Mouse (Mus musculus): ENCODE results near the gene Fam3c. TPM values are rescaled to one million over a fixed set of nuclear protein-coding genes. Genes with fewer than 3 reads are reported as not detected.

The Fam3c gene
- polyA plus RNA-seq, 1 experiment from 2014 or later: 73.7 TPM

- no peak overlapping the region for H3K9ac ChIP-seq (replicated peaks; ENCODE audit: low read length)
Measured at GRCm38 (mm10) chr6:22361941-22362340, 5.9 kb upstream of the Fam3c start.

GRCm38 (mm10) chr6:22359019-22359418 is 3.0 kb upstream of the Fam3c start:
- no peaks in the 10 kb centered on the region for H3K27me3 ChIP-seq (ENCODE audit: control insufficient read depth, insufficient read depth, low read length)
- no peak overlapping the region for H3K27ac ChIP-seq (replicated peaks; ENCODE audit: low read depth, low read length)
- 0 out of 2 replicates have a peak, but pooled peaks cover 8% of the 10 kb centered on the region for H3K4me1 ChIP-seq (ENCODE audit: control insufficient read depth, insufficient read depth, low read length)
- no peak overlapping the region for H3K4me2 ChIP-seq (ENCODE audit: low read length)
- H3K4me3 ChIP-seq (replicated peaks; ENCODE audit: low read depth, low read length): no peak overlapping the region
- H3K36me3 ChIP-seq (ENCODE audit: control insufficient read depth, insufficient read depth, low read length): no peaks in the 10 kb centered on the region
- WGBS: 75% methylated on average over 1 of the region's 1 CpGs
- ATAC-seq (ENCODE audit: low FRiP score, low TSS enrichment) (no peak), DNase-seq (no peak)
- no peak overlapping the region for H3K9ac ChIP-seq (replicated peaks; ENCODE audit: low read length)
- no peaks in the 10 kb centered on the region for H3K9me3 ChIP-seq (ENCODE audit: control insufficient read depth, low read length)

More at GRCm38 (mm10) chr6:22361941-22362340, 5.9 kb upstream of the Fam3c start:
- Histone ChIP-seq H3K4me2 (ENCODE audit: low read length) (no peak overlapping the region), H3K4me3 (replicated peaks; ENCODE audit: low read depth, low read length) (no peak overlapping the region), H3K27ac (replicated peaks; ENCODE audit: low read depth, low read length) (no peak overlapping the region), H3K9me3 (ENCODE audit: control insufficient read depth, low read length) (no peaks in the 10 kb centered on the region), H3K36me3 (ENCODE audit: control insufficient read depth, insufficient read depth, low read length) (no peaks in the 10 kb centered on the region), H3K4me1 (ENCODE audit: control insufficient read depth, insufficient read depth, low read length) (no peaks in the 10 kb centered on the region), H3K27me3 (ENCODE audit: control insufficient read depth, insufficient read depth, low read length) (no peaks in the 10 kb centered on the region)
- WGBS: 77% methylated on average over 3 of the region's 3 CpGs
- DNase-seq (no peak), ATAC-seq (ENCODE audit: low FRiP score, low TSS enrichment) (no peak)

GRCm38 (mm10) chr6:22357351-22357750 is 1.3 kb upstream of the Fam3c start:
- H3K9ac ChIP-seq (replicated peaks; ENCODE audit: low read length): no peak overlapping the region
- no peak overlapping the region for H3K4me3 ChIP-seq (replicated peaks; ENCODE audit: low read depth, low read length)
- ATAC-seq (ENCODE audit: low FRiP score, low TSS enrichment): no peak
- 0 out of 2 replicates have a peak, but pooled peaks cover 8% of the 10 kb centered on the region for H3K4me1 ChIP-seq (ENCODE audit: control insufficient read depth, insufficient read depth, low read length)
- 96% methylated on average over 4 of the region's 4 CpGs for WGBS
- H3K36me3 ChIP-seq (ENCODE audit: control insufficient read depth, insufficient read depth, low read length): no peaks in the 10 kb centered on the region
- no peak overlapping the region for H3K27ac ChIP-seq (replicated peaks; ENCODE audit: low read depth, low read length)
- no peak for DNase-seq
- H3K9me3 ChIP-seq (ENCODE audit: control insufficient read depth, low read length): no peaks in the 10 kb centered on the region
- no peaks in the 10 kb centered on the region for H3K27me3 ChIP-seq (ENCODE audit: control insufficient read depth, insufficient read depth, low read length)
- no peak overlapping the region for H3K4me2 ChIP-seq (ENCODE audit: low read length)

GRCm38 (mm10) chr6:22355396-22356085 is 502 bp downstream of the Fam3c start:
- H3K9me3 ChIP-seq (ENCODE audit: control insufficient read depth, low read length): no peaks in the 10 kb centered on the region
- H3K4me3 ChIP-seq (replicated peaks; ENCODE audit: low read depth, low read length): peak overlapping the region; percentile 69
- 2% methylated on average over 58 of the region's 62 CpGs for WGBS
- H3K27me3 ChIP-seq (ENCODE audit: control insufficient read depth, insufficient read depth, low read length): no peaks in the 10 kb centered on the region
- 0 out of 2 replicates have a peak, but pooled peaks cover 8% of the 10 kb centered on the region for H3K4me1 ChIP-seq (ENCODE audit: control insufficient read depth, insufficient read depth, low read length)
- ATAC-seq (ENCODE audit: low FRiP score, low TSS enrichment) (no peak; the same call in 1 of the 2 replicates), DNase-seq (no peak)
- H3K36me3 ChIP-seq (ENCODE audit: control insufficient read depth, insufficient read depth, low read length): no peaks in the 10 kb centered on the region
- H3K27ac ChIP-seq (replicated peaks; ENCODE audit: low read depth, low read length): peak overlapping the region; percentile 88
- H3K9ac ChIP-seq (replicated peaks; ENCODE audit: low read length): peak overlapping the region; percentile 90
- H3K4me2 ChIP-seq (ENCODE audit: low read length): peak overlapping the region; percentile 62

- Histone ChIP-seq H3K9ac (replicated peaks; ENCODE audit: low read length) (no peak overlapping the region), H3K4me2 (ENCODE audit: low read length) (0 out of 2 replicates have a peak overlapping the region, but pooled peaks have one; percentile 62), H3K27ac (replicated peaks; ENCODE audit: low read depth, low read length) (no peak overlapping the region), H3K9me3 (ENCODE audit: control insufficient read depth, low read length) (no peaks in the 10 kb centered on the region), H3K4me1 (ENCODE audit: control insufficient read depth, insufficient read depth, low read length) (0 out of 2 replicates have a peak, but pooled peaks cover 8% of the 10 kb centered on the region), H3K27me3 (ENCODE audit: control insufficient read depth, insufficient read depth, low read length) (no peaks in the 10 kb centered on the region), H3K36me3 (ENCODE audit: control insufficient read depth, insufficient read depth, low read length) (no peaks in the 10 kb centered on the region), H3K4me3 (replicated peaks; ENCODE audit: low read depth, low read length) (0 out of 2 replicates have a peak overlapping the region, but pooled peaks have one; percentile 69)
- ATAC-seq (ENCODE audit: low FRiP score, low TSS enrichment) (no peak), DNase-seq (no peak)
- WGBS: 84% methylated on average over 7 of the region's 7 CpGs
Measured at GRCm38 (mm10) chr6:22354675-22355074, 1.4 kb downstream of the Fam3c start.

GRCm38 (mm10) chr6:22354031-22354430 is 2.0 kb downstream of the Fam3c start:
- no peak for ATAC-seq (ENCODE audit: low FRiP score, low TSS enrichment)
- Histone ChIP-seq H3K27me3 (ENCODE audit: control insufficient read depth, insufficient read depth, low read length) (no peaks in the 10 kb centered on the region), H3K4me2 (ENCODE audit: low read length) (no peak overlapping the region), H3K27ac (replicated peaks; ENCODE audit: low read depth, low read length) (no peak overlapping the region), H3K4me1 (ENCODE audit: control insufficient read depth, insufficient read depth, low read length) (0 out of 2 replicates have a peak, but pooled peaks cover 8% of the 10 kb centered on the region), H3K4me3 (replicated peaks; ENCODE audit: low read depth, low read length) (no peak overlapping the region), H3K36me3 (ENCODE audit: control insufficient read depth, insufficient read depth, low read length) (no peaks in the 10 kb centered on the region), H3K9me3 (ENCODE audit: control insufficient read depth, low read length) (no peaks in the 10 kb centered on the region), H3K9ac (replicated peaks; ENCODE audit: low read length) (no peak overlapping the region)
- WGBS: 90% methylated on average over 1 of the region's 1 CpGs
- no peak for DNase-seq

GRCm38 (mm10) chr6:22351551-22351950 is 4.5 kb downstream of the Fam3c start:
- Histone ChIP-seq H3K27me3 (ENCODE audit: control insufficient read depth, insufficient read depth, low read length) (no peaks in the 10 kb centered on the region), H3K9ac (replicated peaks; ENCODE audit: low read length) (no peak overlapping the region), H3K4me3 (replicated peaks; ENCODE audit: low read depth, low read length) (no peak overlapping the region), H3K27ac (replicated peaks; ENCODE audit: low read depth, low read length) (no peak overlapping the region), H3K9me3 (ENCODE audit: control insufficient read depth, low read length) (no peaks in the 10 kb centered on the region), H3K4me1 (ENCODE audit: control insufficient read depth, insufficient read depth, low read length) (0 out of 2 replicates have a peak, but pooled peaks cover 8% of the 10 kb centered on the region), H3K36me3 (ENCODE audit: control insufficient read depth, insufficient read depth, low read length) (no peaks in the 10 kb centered on the region), H3K4me2 (ENCODE audit: low read length) (no peak overlapping the region)
- ATAC-seq (ENCODE audit: low FRiP score, low TSS enrichment) (no peak), DNase-seq (no peak)
- 85% methylated on average over 9 of the region's 9 CpGs for WGBS

GRCm38 (mm10) chr6:22350239-22350571 is 5.8 kb downstream of the Fam3c start:
- no peak overlapping the region for H3K4me2 ChIP-seq (ENCODE audit: low read length)
- H3K4me1 ChIP-seq (ENCODE audit: control insufficient read depth, insufficient read depth, low read length): 0 out of 2 replicates have a peak, but pooled peaks cover 5% of the 10 kb centered on the region
- no peak overlapping the region for H3K27ac ChIP-seq (replicated peaks; ENCODE audit: low read depth, low read length)
- WGBS: 84% methylated on average over 4 of the region's 4 CpGs
- DNase-seq (no peak), ATAC-seq (ENCODE audit: low FRiP score, low TSS enrichment) (no peak)
- H3K36me3 ChIP-seq (ENCODE audit: control insufficient read depth, insufficient read depth, low read length): no peaks in the 10 kb centered on the region
- no peaks in the 10 kb centered on the region for H3K27me3 ChIP-seq (ENCODE audit: control insufficient read depth, insufficient read depth, low read length)
- no peak overlapping the region for H3K9ac ChIP-seq (replicated peaks; ENCODE audit: low read length)
- no peaks in the 10 kb centered on the region for H3K9me3 ChIP-seq (ENCODE audit: control insufficient read depth, low read length)
- no peak overlapping the region for H3K4me3 ChIP-seq (replicated peaks; ENCODE audit: low read depth, low read length)
